Mouse (Mus musculus) kidney, embryonic 16.5 days (tissue): ENCODE results near the gene Rfc3. TPM values are rescaled to one million over a fixed set of nuclear protein-coding genes. Genes with fewer than 3 reads are reported as not detected.
"Not testable (repeated sequence)": the region's sequence is repeated elsewhere in the genome, so short reads cannot be mapped to it uniquely, and the experiment has no call there.

ENCODE experiments used
- ATAC-seq: fragments of 200-750 bp; cut with Nextera tagmentation; 2 replicates; pipeline ENCODE4 v1.8.0; 2017; ENCODE audit warnings: moderate TSS enrichment; ENCODE audit not compliant: low FRiP score, low TSS enrichment
- H3K27ac ChIP-seq: fragments of 300-500 bp; sonication (generic); 2 replicates; pipeline ENCODE4 v1.5.1; 2014; ENCODE audit warnings: low read length
- H3K27me3 ChIP-seq: fragments of 300-500 bp; sonication (generic); 2 replicates; pipeline ENCODE4 v1.6.1; 2014; ENCODE audit warnings: low read length, control low read depth, mixed read lengths; ENCODE audit not compliant: insufficient read depth
- H3K36me3 ChIP-seq: fragments of 300-500 bp; sonication (generic); 2 replicates; pipeline ENCODE4 v1.6.1; 2014; ENCODE audit warnings: low read length, control low read depth, mixed read lengths; ENCODE audit not compliant: insufficient read depth
- H3K4me1 ChIP-seq: fragments of 300-500 bp; sonication (generic); 2 replicates; pipeline ENCODE4 v1.6.1; 2014; ENCODE audit warnings: low read length, control low read depth, mixed read lengths; ENCODE audit not compliant: insufficient read depth
- H3K4me2 ChIP-seq: fragments of 300-500 bp; sonication (generic); replicated peaks from 2 replicates; pipeline ENCODE4 v1.6.1; 2014; ENCODE audit warnings: low read depth, low read length
- H3K4me3 ChIP-seq: fragments of 300-500 bp; sonication (generic); 2 replicates; pipeline ENCODE4 v1.5.1; 2014; ENCODE audit warnings: mild to moderate bottlenecking, low read length
- H3K9ac ChIP-seq: fragments of 300-500 bp; sonication (generic); replicated peaks from 2 replicates; pipeline ENCODE4 v1.6.1; 2014; ENCODE audit warnings: low read length
- H3K9me3 ChIP-seq: fragments of 300-500 bp; sonication (generic); 2 replicates; pipeline ENCODE4 v1.6.1; 2016; ENCODE audit warnings: low read length, control low read depth
- WGBS: fragments of 180-500 bp; shearing (Covaris S2); extraction: QIAGEN DNeasy Blood & Tissue Kit; methylation state at CpG from one replicate; pipeline ENCODE4 v1.1.7; 2014; 5-methylcytosine and 5-hydroxymethylcytosine counted together
- polyA plus RNA-seq: library from polyadenylated mRNA; unstranded; fragments of >200 nt; fragmentation: Nextera tagmentation; extraction: Ambion mirVana; gene quantifications from 2 replicates; pipeline ENCODE4 v1.2.1, GENCODE M21; 2015

The Rfc3 gene
- polyA plus RNA-seq = 99.5 and 100 TPM in 2 replicates

DNA sequence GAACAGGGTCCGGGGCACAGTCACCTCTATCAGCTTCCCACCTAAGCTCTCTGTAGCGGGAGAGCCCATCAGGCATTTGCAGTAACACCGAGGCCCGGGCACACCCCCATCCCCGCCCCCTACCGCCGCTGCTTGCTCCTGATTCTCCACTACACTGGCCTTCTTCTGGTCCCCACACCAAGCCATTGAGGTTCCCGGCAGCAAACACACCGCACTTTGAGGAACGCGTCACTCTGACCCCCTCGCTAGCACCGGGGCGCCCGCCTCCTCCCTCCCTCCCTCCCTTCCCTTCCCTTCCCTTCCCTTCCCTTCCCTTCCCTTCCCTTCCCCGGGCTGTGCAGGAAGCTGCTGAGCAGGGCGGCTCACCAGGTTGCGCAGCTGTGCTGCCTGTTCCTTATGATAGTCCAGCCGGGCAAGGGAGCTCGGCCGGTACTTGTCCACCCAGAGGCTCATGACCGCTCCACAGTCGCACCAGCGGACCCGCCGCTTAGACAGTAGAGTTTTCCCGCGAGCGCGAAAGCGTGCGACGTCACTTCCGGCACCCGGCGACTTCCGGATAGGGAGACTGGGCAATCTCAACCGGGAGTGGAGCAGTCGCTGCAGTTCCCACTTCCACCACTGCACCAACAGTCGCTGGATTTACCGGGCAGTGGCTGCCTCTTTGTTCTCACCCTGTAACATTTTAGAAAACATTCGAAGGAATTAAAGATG, at the start of gene Rfc3:
Gene Rfc3, minus strand, starts transcription at position 543 of the 711 bp plus-strand sequence.
- ATAC-seq = peak; percentile 99
- Histone ChIP-seq H3K27ac (peak within 1 kb of the TSS; percentile 77), H3K4me1 (peaks cover 11% of the 10 kb centered on the region), H3K9me3 (no peaks in the 10 kb centered on the region), H3K27me3 (no peaks in the 10 kb centered on the region), H3K4me3 (peak within 1 kb of the TSS; percentile 69), H3K36me3 (peaks cover 30% of the 10 kb centered on the region), H3K4me2 (peak within 1 kb of the TSS; percentile 79), H3K9ac (peak within 1 kb of the TSS; percentile 77)
- under 1% methylated on average over 41 of the region's 42 CpGs for WGBS

DNA sequence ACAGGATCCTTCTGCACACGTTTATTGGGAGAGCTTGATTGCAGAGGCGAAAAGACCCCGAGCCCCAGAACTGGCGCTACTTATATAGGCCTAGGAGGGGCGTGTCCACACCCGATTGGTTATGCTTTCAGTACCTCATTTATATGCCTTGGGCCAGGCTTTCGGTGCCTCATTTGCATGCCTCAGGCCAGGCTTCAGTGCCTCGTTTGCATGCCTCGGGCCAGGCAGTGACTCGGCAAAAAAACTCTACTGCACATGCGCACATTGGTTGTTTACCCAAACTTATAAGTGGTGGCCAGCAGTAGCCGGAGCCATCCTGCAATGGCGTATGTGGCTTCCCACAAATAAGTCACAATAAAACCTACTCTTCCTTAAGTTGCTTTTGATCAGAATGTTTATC, 42.6 kb upstream of the Rfc3 start:
- not testable (repeated sequence) for H3K4me2 ChIP-seq, H3K27ac ChIP-seq, H3K36me3 ChIP-seq, ATAC-seq, H3K9me3 ChIP-seq, H3K4me1 ChIP-seq, H3K27me3 ChIP-seq, H3K4me3 ChIP-seq, H3K9ac ChIP-seq
- 91% methylated on average over 13 of the region's 13 CpGs for WGBS

DNA sequence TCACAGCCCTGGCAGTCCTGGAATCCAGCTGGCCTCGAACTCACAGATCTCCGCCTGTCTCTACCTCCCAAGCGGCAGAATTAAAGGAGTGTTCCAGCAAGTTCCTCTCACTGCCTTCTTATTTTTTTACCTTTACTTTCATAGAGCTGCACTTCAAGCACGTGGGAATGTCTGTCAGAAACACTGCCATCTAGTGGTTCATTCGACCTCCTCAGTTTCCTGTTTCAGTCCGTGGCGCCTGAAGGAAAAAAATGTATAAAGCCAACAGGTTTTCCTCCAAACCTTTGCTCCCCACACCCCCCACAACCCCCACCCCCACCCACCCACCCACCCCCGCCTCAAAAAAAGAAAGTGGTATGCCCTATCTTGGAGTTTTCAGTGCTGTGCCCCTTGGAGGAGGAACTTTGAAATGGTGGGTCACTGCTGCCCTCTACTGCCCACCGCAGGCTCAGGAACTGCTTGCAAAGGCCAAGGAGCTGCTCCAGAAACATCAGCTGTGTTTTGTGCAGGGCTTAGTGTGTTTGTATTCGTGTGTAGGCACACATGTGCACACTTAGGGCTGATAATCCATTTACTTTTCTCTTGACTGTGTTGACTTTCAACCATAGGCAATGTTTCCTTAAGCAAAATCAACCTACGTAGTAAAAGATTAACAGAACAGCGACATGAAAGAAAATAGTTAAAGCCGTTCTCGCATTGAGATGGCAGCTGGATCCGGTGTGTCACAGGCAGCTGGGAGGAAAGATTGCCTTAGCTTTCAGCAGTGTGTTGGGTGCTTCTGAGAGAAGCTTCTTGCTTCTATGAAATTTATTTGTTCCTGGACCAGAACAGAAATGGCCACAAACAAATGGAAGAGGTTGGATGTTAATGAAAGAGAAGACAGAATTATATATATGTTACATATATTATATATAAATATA, 35.8 kb upstream of the Rfc3 start:
- H3K27me3 ChIP-seq = no peaks in the 10 kb centered on the region
- H3K36me3 ChIP-seq = no peaks in the 10 kb centered on the region
- no peaks in the 10 kb centered on the region for H3K4me1 ChIP-seq
- H3K4me2 ChIP-seq = peak overlapping the region; percentile 48
- no peak overlapping the region for H3K27ac ChIP-seq
- WGBS = 16% methylated on average over 15 of the region's 15 CpGs
- no peaks in the 10 kb centered on the region for H3K9me3 ChIP-seq
- peak overlapping the region; percentile 0; the same call in 1 of the 2 replicates for H3K9ac ChIP-seq
- ATAC-seq = peak; percentile 98
- H3K4me3 ChIP-seq = 0 out of 2 replicates have a peak overlapping the region, but pooled peaks have one; percentile 10

DNA sequence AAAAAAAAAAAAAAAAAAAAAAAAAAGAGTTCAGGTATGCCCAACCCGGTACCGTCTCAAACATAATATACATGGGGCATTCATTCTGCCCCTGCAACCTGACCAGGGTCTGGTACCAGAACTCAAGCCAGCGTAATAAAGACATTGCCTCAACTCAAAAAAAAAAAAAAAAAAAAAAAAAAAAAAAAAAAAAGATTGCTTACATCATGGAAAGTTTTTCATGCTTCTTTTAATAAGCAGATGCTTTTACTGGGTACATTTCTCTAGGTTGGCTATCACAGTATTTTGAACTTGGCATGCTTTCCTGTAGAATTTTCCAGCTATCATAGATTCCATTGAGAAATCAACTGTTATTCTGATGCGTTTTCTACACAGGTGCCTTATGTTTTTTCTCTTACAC, 11.2 kb upstream of the Rfc3 start:
- no peak overlapping the region for H3K27ac ChIP-seq
- no peak overlapping the region for H3K4me2 ChIP-seq
- no peaks in the 10 kb centered on the region for H3K9me3 ChIP-seq
- 97% methylated on average over 4 of the region's 4 CpGs for WGBS
- no peak overlapping the region for H3K9ac ChIP-seq
- no peaks in the 10 kb centered on the region for H3K36me3 ChIP-seq
- H3K4me3 ChIP-seq = no peak overlapping the region
- H3K27me3 ChIP-seq = no peaks in the 10 kb centered on the region
- no peak for ATAC-seq
- no peaks in the 10 kb centered on the region for H3K4me1 ChIP-seq

DNA sequence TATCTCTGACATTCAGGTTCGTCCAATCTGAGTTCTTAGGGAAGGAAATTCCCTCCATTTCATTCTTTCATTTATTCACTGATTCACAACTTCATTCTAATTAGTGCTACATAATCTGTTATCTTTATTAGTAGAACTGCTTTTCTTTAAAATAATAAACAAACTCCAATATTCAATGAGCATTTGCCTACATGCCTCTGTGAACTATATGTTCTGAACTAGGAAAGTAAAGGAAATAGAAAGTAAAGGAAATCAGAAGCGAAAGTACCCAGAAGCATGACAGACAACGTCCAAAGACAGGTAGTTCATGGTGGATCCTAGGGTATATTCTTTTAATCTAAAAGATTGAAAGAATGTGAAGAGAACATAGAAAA, 356 bp upstream of the Rfc3 start:
- no peak overlapping the region for H3K9ac ChIP-seq
- H3K4me3 ChIP-seq = peak overlapping the region; percentile 69
- no peaks in the 10 kb centered on the region for H3K9me3 ChIP-seq
- peaks cover 25% of the 10 kb centered on the region for H3K36me3 ChIP-seq
- no peak for ATAC-seq
- H3K4me2 ChIP-seq = peak overlapping the region; percentile 79
- WGBS = 67% methylated on average over 3 of the region's 3 CpGs
- no peaks in the 10 kb centered on the region for H3K27me3 ChIP-seq
- H3K4me1 ChIP-seq = peaks cover 11% of the 10 kb centered on the region
- no peak overlapping the region for H3K27ac ChIP-seq

DNA sequence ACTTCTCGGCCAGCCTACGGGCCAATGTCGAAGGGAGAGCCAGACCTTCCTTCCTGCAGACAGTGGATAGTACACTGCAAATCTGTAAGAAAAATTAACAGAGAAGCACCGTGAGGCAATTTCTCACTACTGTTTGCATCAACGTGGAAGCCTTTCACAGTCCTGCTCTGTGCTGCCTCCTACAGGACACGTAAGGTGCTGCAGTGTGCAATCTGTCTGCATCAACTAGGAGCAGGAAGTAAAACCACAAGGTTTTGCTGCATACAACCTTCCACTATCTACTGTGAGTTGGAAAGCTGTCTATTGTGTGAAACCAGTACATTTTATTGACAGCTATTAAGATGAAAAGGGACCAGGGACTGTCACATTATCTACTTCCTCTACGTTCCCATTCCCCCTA, 6.2 kb downstream of the Rfc3 start:
- H3K9me3 ChIP-seq = 0 out of 2 replicates have a peak, but pooled peaks cover 3% of the 10 kb centered on the region
- no peaks in the 10 kb centered on the region for H3K27me3 ChIP-seq
- no peak overlapping the region for H3K4me3 ChIP-seq
- no peak overlapping the region for H3K4me2 ChIP-seq
- no peak for ATAC-seq
- no peak overlapping the region for H3K9ac ChIP-seq
- H3K4me1 ChIP-seq = peaks cover 6% of the 10 kb centered on the region
- H3K36me3 ChIP-seq = peaks cover 84% of the 10 kb centered on the region
- 95% methylated on average over 7 of the region's 7 CpGs for WGBS
- no peak overlapping the region for H3K27ac ChIP-seq

DNA sequence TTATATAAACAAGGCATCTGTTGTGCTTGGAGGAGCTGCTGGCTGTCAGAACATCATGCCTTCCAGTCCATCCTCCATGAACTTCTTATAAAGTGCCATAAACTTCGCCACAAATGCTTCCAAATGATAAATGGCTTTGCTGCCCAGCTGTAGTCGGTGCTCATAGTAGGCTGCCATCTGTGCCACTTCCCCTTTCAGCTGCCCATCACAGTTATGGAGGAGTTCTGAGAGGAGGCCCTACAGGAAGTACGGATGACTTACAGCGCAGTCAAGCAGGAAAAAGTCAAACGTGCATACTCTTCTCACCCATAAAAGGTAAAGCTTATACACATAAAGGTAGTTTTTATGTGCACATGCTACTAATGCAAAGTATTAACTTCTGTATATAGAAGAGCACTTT, 8.2 kb downstream of the Rfc3 start:
- Histone ChIP-seq H3K4me1 (no peaks in the 10 kb centered on the region), H3K27ac (no peak overlapping the region), H3K9ac (no peak overlapping the region), H3K9me3 (0 out of 2 replicates have a peak, but pooled peaks cover 3% of the 10 kb centered on the region), H3K36me3 (peaks cover 73% of the 10 kb centered on the region), H3K4me2 (no peak overlapping the region), H3K4me3 (no peak overlapping the region), H3K27me3 (no peaks in the 10 kb centered on the region)
- 85% methylated on average over 5 of the region's 5 CpGs for whole genome bisulfite sequencing
- ATAC-seq = no peak

DNA sequence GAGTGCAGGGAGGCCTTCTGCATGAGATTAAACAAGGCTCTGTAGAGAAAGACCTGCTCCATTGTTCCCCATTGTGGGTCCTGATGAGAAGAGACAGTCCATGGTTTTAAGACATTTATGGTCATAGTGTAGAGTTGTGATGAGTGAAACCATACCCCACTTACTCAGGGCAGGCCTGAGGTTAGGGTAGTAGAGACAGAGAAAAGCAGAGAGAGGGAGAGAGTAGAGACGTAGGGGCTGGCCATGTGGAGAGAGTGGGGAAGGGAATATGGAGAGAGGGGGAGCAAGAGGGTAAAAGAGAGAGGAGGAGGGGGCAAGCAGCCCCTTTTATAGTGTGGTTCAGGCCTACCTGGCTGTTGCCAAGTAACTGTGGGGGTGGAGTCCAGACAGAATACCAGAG, 8.9 kb downstream of the Rfc3 start:
- H3K27ac ChIP-seq = no peak overlapping the region
- WGBS = 100% methylated on average over 1 of the region's 1 CpGs

DNA sequence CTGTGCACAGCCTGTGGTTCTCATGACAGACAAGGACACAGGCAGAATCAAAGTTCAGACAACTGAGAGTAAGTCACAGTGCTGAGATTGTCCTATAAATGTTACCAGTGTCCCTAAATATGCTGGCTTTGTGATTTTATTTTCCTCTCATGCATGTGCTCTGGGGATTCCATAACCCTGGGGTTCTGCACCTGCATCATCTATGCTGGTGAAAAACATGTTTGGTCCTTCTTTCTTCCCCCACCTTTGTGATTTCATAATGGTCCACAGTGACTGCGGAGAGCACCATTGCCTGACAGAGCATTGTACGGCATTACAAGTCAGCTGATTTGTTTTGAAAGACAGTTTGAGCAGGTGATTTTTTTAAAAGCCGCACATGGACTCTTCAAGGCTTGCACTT, 45.1 kb downstream of the Rfc3 start, which contains the start of gene Vmn2r18:
Gene Vmn2r18, minus strand, starts transcription at position 101 of the 400 bp plus-strand sequence.
- H3K4me2 ChIP-seq = no peak within 1 kb of the TSS
- no peak within 1 kb of the TSS for H3K9ac ChIP-seq
- WGBS = 94% methylated on average over 3 of the region's 3 CpGs
- no peaks in the 10 kb centered on the region for H3K27me3 ChIP-seq
- H3K4me1 ChIP-seq = no peaks in the 10 kb centered on the region
- H3K9me3 ChIP-seq = no peaks in the 10 kb centered on the region
- H3K36me3 ChIP-seq = no peaks in the 10 kb centered on the region
- H3K4me3 ChIP-seq = no peak within 1 kb of the TSS
- no peak within 1 kb of the TSS for H3K27ac ChIP-seq
- no peak for ATAC-seq

More for the DNA sequence above, 8.9 kb downstream of the Rfc3 start:
- Histone ChIP-seq H3K9ac (no peak overlapping the region), H3K4me2 (no peak overlapping the region), H3K4me1 (no peaks in the 10 kb centered on the region), H3K27me3 (no peaks in the 10 kb centered on the region), H3K36me3 (peaks cover 66% of the 10 kb centered on the region), H3K4me3 (no peak overlapping the region), H3K9me3 (0 out of 2 replicates have a peak, but pooled peaks cover 3% of the 10 kb centered on the region)
- ATAC-seq = no peak; the same call in 1 of the 2 replicates
